Mouse (Mus musculus) T-helper 1 cell (primary cell): Measurements from ENCODE around the gene Palld.

Source experiments
- in situ Hi-C: fragments of 300-600 bp; cut with MboI, MseI; formaldehyde crosslinking; loops from one replicate; pipeline ENCODE4 v1.15.1; 2025; ENCODE audit warnings: high pct_unique_total_duplicates

The Palld gene

GRCm38 (mm10) chr8:61691391-61691790 is 211.1 kb downstream of the Palld start:
- in situ Hi-C loops: no loop called here

- in situ Hi-C loops: no loop called here
These were observed 215.4 kb downstream of the Palld start for GRCm38 (mm10) chr8:61687071-61687470.

- in situ Hi-C loops: no loop called here
These were observed 216.2 kb downstream of the Palld start for GRCm38 (mm10) chr8:61686340-61686739.

GRCm38 (mm10) chr8:61685280-61685679 is 217.2 kb downstream of the Palld start:
- in situ Hi-C loops: no loop called here

- in situ Hi-C loops: no loop called here
These were observed 218.1 kb downstream of the Palld start for GRCm38 (mm10) chr8:61684280-61684939.

GRCm38 (mm10) chr8:61682902-61683301 is 219.6 kb downstream of the Palld start:
- in situ Hi-C loops: no loop called here

GRCm38 (mm10) chr8:61681217-61681616 is 221.3 kb downstream of the Palld start:
- in situ Hi-C loops: no loop called here

GRCm38 (mm10) chr8:61677227-61677626 is 225.3 kb downstream of the Palld start:
- in situ Hi-C loops: no loop called here

- in situ Hi-C loops: no loop called here
These were observed 231.3 kb downstream of the Palld start for GRCm38 (mm10) chr8:61671151-61671550.

- in situ Hi-C loops: no loop called here
These were observed 232.1 kb downstream of the Palld start for GRCm38 (mm10) chr8:61670376-61670775.

- in situ Hi-C loops: no loop called here
These were observed 235.6 kb downstream of the Palld start for GRCm38 (mm10) chr8:61666919-61667318.

GRCm38 (mm10) chr8:61665021-61665420 is 237.5 kb downstream of the Palld start:
- in situ Hi-C loops: no loop called here

- in situ Hi-C loops: no loop called here
These were observed 238.3 kb downstream of the Palld start for GRCm38 (mm10) chr8:61664162-61664561.

- in situ Hi-C loops: no loop called here
These were observed 239.7 kb downstream of the Palld start for GRCm38 (mm10) chr8:61662829-61663228.

- in situ Hi-C loops: no loop called here
These were observed 240.9 kb downstream of the Palld start for GRCm38 (mm10) chr8:61661611-61662010.

- in situ Hi-C loops: no loop called here
These were observed 241.5 kb downstream of the Palld start for GRCm38 (mm10) chr8:61660961-61661360.

GRCm38 (mm10) chr8:61651955-61652354 is 250.5 kb downstream of the Palld start:
- in situ Hi-C loops: no loop called here

- in situ Hi-C loops: no loop called here
These were observed 256.2 kb downstream of the Palld start for GRCm38 (mm10) chr8:61646195-61646835.

GRCm38 (mm10) chr8:61645642-61646041 is 256.8 kb downstream of the Palld start:
- in situ Hi-C loops: no loop called here

- in situ Hi-C loops: no loop called here
These were observed 259.3 kb downstream of the Palld start for GRCm38 (mm10) chr8:61643215-61643614.

- in situ Hi-C loops: no loop called here
These were observed 260.1 kb downstream of the Palld start for GRCm38 (mm10) chr8:61642358-61642847.

GRCm38 (mm10) chr8:61639596-61639995 is 262.9 kb downstream of the Palld start:
- in situ Hi-C loops: no loop called here

GRCm38 (mm10) chr8:61639008-61639407 is 263.5 kb downstream of the Palld start:
- in situ Hi-C loops: no loop called here
